Mouse (Mus musculus) stomach, postnatal 0 days (tissue): ENCODE results near the gene Ip6k2.

ENCODE experiments used
- CTCF ChIP-seq: IDR thresholded peaks from 2 replicates; pipeline ENCODE4 v1.5.1; 2016; ENCODE audit warnings: antibody characterized with exemption, low read depth, mild to moderate bottlenecking, moderate library complexity
- EP300 ChIP-seq: optimal IDR thresholded peaks from 2 replicates; pipeline ENCODE3; 2016; ENCODE audit warnings: antibody characterized with exemption

DNA sequence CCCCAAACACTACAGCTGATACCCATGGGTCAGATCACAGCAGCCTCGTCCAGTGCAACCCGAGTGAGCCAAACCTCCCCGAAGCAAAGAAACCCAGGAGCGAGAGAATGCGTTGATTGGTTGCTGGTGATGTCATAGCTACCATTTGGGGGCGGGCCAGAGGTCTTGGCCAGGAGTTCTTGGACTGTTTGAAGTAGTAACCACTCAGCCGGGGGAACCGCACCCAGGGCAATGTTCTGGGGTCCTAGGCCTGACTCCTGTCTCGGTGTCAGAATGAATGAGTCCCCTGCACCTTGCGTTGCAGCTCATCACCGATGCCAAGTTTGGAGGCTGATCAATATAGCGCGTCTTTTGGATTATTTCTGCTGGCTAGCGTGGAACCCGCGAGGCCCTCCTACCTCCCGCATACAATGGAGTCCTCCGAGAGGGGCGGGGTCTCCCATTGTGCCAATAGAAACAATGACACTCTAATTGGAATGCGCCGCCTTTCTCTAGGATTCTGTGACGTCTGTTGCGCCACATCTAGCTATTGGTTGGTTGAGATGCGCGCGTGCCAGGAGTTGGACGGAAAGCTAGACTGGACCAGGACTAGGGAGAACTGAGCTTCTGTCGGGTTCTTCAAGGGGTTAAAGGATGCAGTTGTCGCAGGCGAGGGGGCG is 41.3 kb downstream of the Ip6k2 start:
- TF ChIP-seq CTCF (no peak), EP300 (no peak)
